Mouse (Mus musculus) stomach, embryonic 16.5 days (tissue): ENCODE data around the gene Sik1. TPM values are rescaled to one million over a fixed set of nuclear protein-coding genes. Genes with fewer than 3 reads are reported as not detected.

Source experiments
- ATAC-seq: fragments of 200-750 bp; cut with Nextera tagmentation; 2 replicates; pipeline ENCODE4 v1.8.0; 2017; ENCODE audit warnings: moderate number of reproducible peaks, moderate TSS enrichment; ENCODE audit not compliant: insufficient read depth, low FRiP score
- H3K27ac ChIP-seq: fragments of 300-500 bp; sonication (generic); 2 replicates; pipeline ENCODE4 v1.5.1; 2014; ENCODE audit warnings: low read length
- H3K27me3 ChIP-seq: fragments of 300-500 bp; sonication (generic); 2 replicates; pipeline ENCODE4 v1.6.1; 2014; ENCODE audit warnings: low read length, control low read depth, mixed read lengths; ENCODE audit not compliant: control insufficient read depth, insufficient read depth
- H3K36me3 ChIP-seq: fragments of 300-500 bp; sonication (generic); 2 replicates; pipeline ENCODE4 v1.6.1; 2014; ENCODE audit warnings: low read length; ENCODE audit not compliant: control insufficient read depth, insufficient read depth
- H3K4me1 ChIP-seq: fragments of 300-500 bp; sonication (generic); 2 replicates; pipeline ENCODE4 v1.6.1; 2014; ENCODE audit warnings: low read length, control low read depth, mixed read lengths; ENCODE audit not compliant: control insufficient read depth, insufficient read depth
- H3K4me2 ChIP-seq: fragments of 300-500 bp; sonication (generic); 2 replicates; pipeline ENCODE4 v1.6.1; 2014; ENCODE audit warnings: low read depth, low read length, mixed read lengths
- H3K4me3 ChIP-seq: fragments of 300-500 bp; sonication (generic); replicated peaks from 2 replicates; pipeline ENCODE4 v1.5.1; 2014; ENCODE audit warnings: mild to moderate bottlenecking, low read length
- H3K9ac ChIP-seq: fragments of 300-500 bp; sonication (generic); 2 replicates; pipeline ENCODE4 v1.6.1; 2014; ENCODE audit warnings: low read length
- H3K9me3 ChIP-seq: fragments of 300-500 bp; sonication (generic); replicated peaks from 2 replicates; pipeline ENCODE4 v1.6.1; 2016; ENCODE audit warnings: low read length, control low read depth; ENCODE audit not compliant: control insufficient read depth
- WGBS: fragments of 180-500 bp; shearing (Covaris S2); extraction: QIAGEN DNeasy Blood & Tissue Kit; methylation state at CpG from one replicate; pipeline ENCODE4 v1.1.7; 2014; 5-methylcytosine and 5-hydroxymethylcytosine counted together
- polyA plus RNA-seq: library from polyadenylated mRNA; unstranded; fragments of >200 nt; fragmentation: Nextera tagmentation; extraction: Ambion mirVana; gene quantifications from 2 replicates; pipeline ENCODE4 v1.2.1, GENCODE M21; 2015

Gene Sik1
- polyA plus RNA-seq, 1 experiment from 2014 or later = 20.2 TPM

GRCm38 (mm10) chr17:31821136-31821933 lies 34.3 kb downstream of the Sik1 start:
- no peaks in the 10 kb centered on the region for H3K27me3 ChIP-seq
- H3K4me2 ChIP-seq = no peak overlapping the region
- H3K27ac ChIP-seq = peak overlapping the region; percentile 32; the same call in 1 of the 2 replicates
- no peak overlapping the region for H3K4me3 ChIP-seq
- H3K4me1 ChIP-seq = peaks cover 11% of the 10 kb centered on the region
- WGBS = 31% methylated on average over 13 of the region's 13 CpGs
- H3K9ac ChIP-seq = peak overlapping the region; percentile 27
- H3K36me3 ChIP-seq = no peaks in the 10 kb centered on the region
- peak; percentile 45; the same call in 1 of the 2 replicates for ATAC-seq
- no peaks in the 10 kb centered on the region for H3K9me3 ChIP-seq

- no peak for ATAC-seq
- H3K27ac ChIP-seq = no peak overlapping the region
- H3K4me1 ChIP-seq = peaks cover 9% of the 10 kb centered on the region; the same call in 1 of the 2 replicates
- H3K4me3 ChIP-seq = no peak overlapping the region
- no peaks in the 10 kb centered on the region for H3K36me3 ChIP-seq
- WGBS = 39% methylated on average over 4 of the region's 4 CpGs
- H3K4me2 ChIP-seq = no peak overlapping the region
- H3K9me3 ChIP-seq = no peaks in the 10 kb centered on the region
- no peaks in the 10 kb centered on the region for H3K27me3 ChIP-seq
- no peak overlapping the region for H3K9ac ChIP-seq
These were observed 35.3 kb downstream of the Sik1 start for GRCm38 (mm10) chr17:31820099-31820846.

GRCm38 (mm10) chr17:31819372-31819771 lies 36.2 kb downstream of the Sik1 start:
- Histone ChIP-seq H3K4me2 (no peak overlapping the region), H3K36me3 (no peaks in the 10 kb centered on the region), H3K4me1 (peaks cover 17% of the 10 kb centered on the region), H3K27ac (0 out of 2 replicates have a peak overlapping the region, but pooled peaks have one; percentile 26), H3K9me3 (no peaks in the 10 kb centered on the region), H3K4me3 (no peak overlapping the region), H3K9ac (no peak overlapping the region), H3K27me3 (no peaks in the 10 kb centered on the region)
- WGBS = 63% methylated on average over 9 of the region's 9 CpGs
- ATAC-seq = no peak

- ATAC-seq = no peak
- H3K27ac ChIP-seq = no peak overlapping the region
- H3K9ac ChIP-seq = no peak overlapping the region
- H3K4me3 ChIP-seq = no peak overlapping the region
- no peaks in the 10 kb centered on the region for H3K27me3 ChIP-seq
- WGBS = 76% methylated on average over 1 of the region's 1 CpGs
- no peak overlapping the region for H3K4me2 ChIP-seq
- H3K4me1 ChIP-seq = peaks cover 19% of the 10 kb centered on the region
- no peaks in the 10 kb centered on the region for H3K36me3 ChIP-seq
- no peaks in the 10 kb centered on the region for H3K9me3 ChIP-seq
These were observed 37.8 kb downstream of the Sik1 start for GRCm38 (mm10) chr17:31817815-31818214.

GRCm38 (mm10) chr17:31817203-31817602 lies 38.4 kb downstream of the Sik1 start:
- H3K4me3 ChIP-seq = no peak overlapping the region
- H3K27ac ChIP-seq = no peak overlapping the region
- H3K9ac ChIP-seq = no peak overlapping the region
- ATAC-seq = no peak
- 44% methylated on average over 5 of the region's 5 CpGs for WGBS
- no peaks in the 10 kb centered on the region for H3K9me3 ChIP-seq
- H3K36me3 ChIP-seq = no peaks in the 10 kb centered on the region
- H3K4me1 ChIP-seq = peaks cover 19% of the 10 kb centered on the region
- H3K4me2 ChIP-seq = no peak overlapping the region
- H3K27me3 ChIP-seq = no peaks in the 10 kb centered on the region

GRCm38 (mm10) chr17:31814848-31815247 lies 40.8 kb downstream of the Sik1 start:
- ATAC-seq = peak; percentile 37; the same call in 1 of the 2 replicates
- WGBS = 70% methylated on average over 1 of the region's 1 CpGs

GRCm38 (mm10) chr17:31813938-31814622 lies 41.5 kb downstream of the Sik1 start:
- Histone ChIP-seq H3K9ac (no peak overlapping the region), H3K9me3 (no peaks in the 10 kb centered on the region)

More at GRCm38 (mm10) chr17:31814848-31815247, 40.8 kb downstream of the Sik1 start:
- H3K36me3 ChIP-seq = no peaks in the 10 kb centered on the region
- no peaks in the 10 kb centered on the region for H3K27me3 ChIP-seq
- H3K4me1 ChIP-seq = peaks cover 10% of the 10 kb centered on the region
- no peak overlapping the region for H3K4me3 ChIP-seq
- peak overlapping the region; percentile 44; the same call in 1 of the 2 replicates for H3K9ac ChIP-seq
- no peaks in the 10 kb centered on the region for H3K9me3 ChIP-seq
- no peak overlapping the region for H3K27ac ChIP-seq
- H3K4me2 ChIP-seq = no peak overlapping the region

GRCm38 (mm10) chr17:31811333-31811732 lies 44.3 kb downstream of the Sik1 start:
- no peak overlapping the region for H3K4me2 ChIP-seq
- ATAC-seq = no peak
- no peak overlapping the region for H3K4me3 ChIP-seq
- 72% methylated on average over 4 of the region's 4 CpGs for WGBS
- H3K27me3 ChIP-seq = no peaks in the 10 kb centered on the region
- H3K4me1 ChIP-seq = peaks cover 13% of the 10 kb centered on the region
- no peaks in the 10 kb centered on the region for H3K9me3 ChIP-seq
- no peak overlapping the region for H3K9ac ChIP-seq
- no peak overlapping the region for H3K27ac ChIP-seq
- H3K36me3 ChIP-seq = no peaks in the 10 kb centered on the region

More at GRCm38 (mm10) chr17:31813938-31814622, 41.5 kb downstream of the Sik1 start:
- H3K4me2 ChIP-seq = no peak overlapping the region
- H3K4me1 ChIP-seq = peaks cover 10% of the 10 kb centered on the region
- H3K27me3 ChIP-seq = no peaks in the 10 kb centered on the region
- H3K4me3 ChIP-seq = no peak overlapping the region
- no peak for ATAC-seq
- 64% methylated on average over 3 of the region's 3 CpGs for WGBS
- no peak overlapping the region; the same call in 1 of the 2 replicates for H3K27ac ChIP-seq
- H3K36me3 ChIP-seq = no peaks in the 10 kb centered on the region
